Mouse (Mus musculus): ENCODE measurements around the gene Tbxa2r.

The Tbxa2r gene

DNA sequence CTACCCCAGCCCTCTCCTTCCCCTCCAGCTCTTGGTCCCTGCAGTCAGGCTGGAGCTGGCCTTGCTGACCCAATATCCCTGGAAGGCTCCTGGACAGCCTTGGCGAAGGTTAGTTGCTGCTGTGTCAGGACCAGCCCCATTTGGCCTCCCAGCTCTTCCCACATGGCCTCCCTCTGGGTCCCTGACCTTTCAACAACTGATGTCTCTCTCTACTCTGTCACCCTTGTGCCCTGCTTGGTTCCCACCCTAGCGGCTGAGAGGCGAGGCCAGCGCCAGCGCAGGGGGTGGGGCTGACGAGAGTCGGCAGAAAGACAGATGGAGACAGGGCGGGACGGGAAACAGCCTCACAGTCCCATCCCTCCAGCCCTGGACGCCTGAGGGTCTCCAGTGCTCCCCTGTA lies at the start of gene Tbxa2r:
Tbxa2r (plus strand) TSS at position 346 of the 400 bp plus-strand sequence.
- CTCF ChIA-PET: no interaction called here

GRCm38 (mm10) chr10:81279496-81279895 lies 49.0 kb upstream of the Tbxa2r start:
- CTCF ChIA-PET: no interaction called here

- CTCF ChIA-PET: interaction anchor here (0.7 kb wide), 1 partner anchor 12 kb away, joined by 3 read pairs; no protein-coding TSS in a partner anchor
Measured at GRCm38 (mm10) chr10:81284189-81284588, 44.3 kb upstream of the Tbxa2r start.

DNA sequence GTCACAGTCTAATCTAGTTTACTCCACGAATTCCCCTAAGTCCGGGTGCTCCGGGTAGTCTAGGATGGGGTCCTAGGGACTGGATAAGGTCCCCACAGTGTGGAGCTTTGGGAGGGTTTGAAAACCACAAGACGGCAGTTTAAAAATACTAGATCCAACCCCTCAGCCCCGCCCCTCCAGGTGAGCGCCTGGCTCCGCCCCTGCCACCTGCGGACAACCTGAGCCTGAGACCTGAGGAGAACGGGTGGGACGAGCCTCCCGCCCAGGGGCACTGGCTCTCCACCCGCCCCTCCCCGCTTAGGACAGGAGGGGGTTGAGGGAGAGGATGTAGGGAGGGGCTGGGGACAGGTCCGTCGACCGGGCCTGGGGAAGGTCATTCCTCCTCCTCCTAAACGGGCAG lies 43.8 kb upstream of the Tbxa2r start:
- CTCF ChIA-PET: interaction anchor here (0.7 kb wide), 1 partner anchor 11 kb away, joined by 3 read pairs; no protein-coding TSS in a partner anchor

- CTCF ChIA-PET: interaction anchor here (0.5 to 0.7 kb wide), 2 partner anchors 14 to 141 kb away, joined by 3 to 4 read pairs; no protein-coding TSS in a partner anchor
Measured at GRCm38 (mm10) chr10:81285694-81286450, 42.7 kb upstream of the Tbxa2r start.

DNA sequence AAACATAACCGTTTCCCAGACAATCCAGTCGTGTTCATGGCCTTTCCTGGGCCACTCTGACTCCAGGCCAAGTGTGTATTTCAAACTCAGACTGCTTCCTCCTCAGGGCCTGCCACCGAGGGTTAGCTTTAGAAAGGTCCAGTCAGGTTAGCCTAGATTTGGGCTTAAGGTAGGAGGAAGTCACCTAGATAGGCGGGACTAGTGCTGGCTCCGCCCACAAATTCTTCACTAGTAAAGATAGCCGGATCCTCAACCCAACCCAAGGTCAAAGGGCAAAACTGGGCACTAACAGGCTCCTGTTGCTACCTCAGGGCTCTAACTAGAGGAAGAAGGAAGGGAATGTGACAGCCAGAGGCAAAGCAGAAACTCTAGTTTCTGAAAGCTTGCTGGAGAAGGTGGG lies 41.9 kb upstream of the Tbxa2r start:
- CTCF ChIA-PET: no interaction called here

GRCm38 (mm10) chr10:81287513-81288157 lies 40.9 kb upstream of the Tbxa2r start:
- CTCF ChIA-PET: interaction anchor here (0.5 to 2.7 kb wide), 3 partner anchors 17 to 1237 kb away, joined by 5 to 15 read pairs (median 11); partner anchors contain the start of genes Apba3 and Mrpl54

DNA sequence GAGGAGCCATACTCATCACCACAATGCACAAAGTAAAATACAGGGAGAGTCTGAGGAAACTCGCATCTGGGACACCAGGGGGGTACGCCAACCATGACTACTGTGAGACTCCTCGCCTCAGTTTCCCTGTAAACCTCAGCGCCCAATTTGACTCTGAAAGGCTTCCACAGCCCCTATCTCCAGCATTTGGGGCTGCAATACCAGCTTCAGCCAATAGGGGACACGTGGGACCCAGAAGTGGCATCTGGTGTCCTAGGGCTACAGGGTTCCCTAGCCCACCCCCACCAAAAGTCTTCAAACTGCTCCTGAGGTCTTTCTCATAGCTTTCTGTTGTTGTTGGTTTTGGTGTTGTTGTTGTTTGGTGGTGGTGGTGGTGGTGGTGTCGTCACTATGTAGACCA lies 39.9 kb upstream of the Tbxa2r start:
- CTCF ChIA-PET: interaction anchor here (0.6 to 2.7 kb wide), 4 partner anchors 16 to 475 kb away, joined by 3 to 11 read pairs (median 5); partner anchors contain the start of genes Apba3 and Mrpl54

GRCm38 (mm10) chr10:81289278-81289677 lies 39.3 kb upstream of the Tbxa2r start:
- CTCF ChIA-PET: interaction anchor here (0.5 to 2.7 kb wide), 6 partner anchors 16 to 116 kb away, joined by 3 to 11 read pairs (median 5); partner anchors contain the start of genes Apba3 and Mrpl54

DNA sequence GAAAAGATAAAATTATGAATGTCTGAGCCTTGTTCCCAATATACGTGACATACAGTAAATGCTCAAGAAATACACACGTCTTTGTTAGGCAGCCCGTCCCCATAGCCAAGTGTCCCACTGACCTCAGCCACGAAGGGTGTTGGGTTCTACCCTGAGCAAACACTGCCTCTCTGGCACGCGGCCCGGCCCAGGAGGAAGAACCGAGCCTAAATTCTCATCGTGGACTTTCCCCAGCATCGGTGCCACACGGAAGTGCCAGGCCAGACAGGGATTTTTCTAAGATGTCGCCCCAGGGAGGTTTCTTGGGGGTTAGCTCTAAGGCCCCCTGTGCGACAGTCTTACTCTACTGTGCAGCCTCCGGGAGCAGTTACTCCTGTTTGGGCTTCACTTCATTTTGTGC lies 38.7 kb upstream of the Tbxa2r start:
- CTCF ChIA-PET: interaction anchor here (0.5 to 2.7 kb wide), 3 partner anchors 15 to 115 kb away, joined by 3 to 11 read pairs (median 4); no protein-coding TSS in a partner anchor

DNA sequence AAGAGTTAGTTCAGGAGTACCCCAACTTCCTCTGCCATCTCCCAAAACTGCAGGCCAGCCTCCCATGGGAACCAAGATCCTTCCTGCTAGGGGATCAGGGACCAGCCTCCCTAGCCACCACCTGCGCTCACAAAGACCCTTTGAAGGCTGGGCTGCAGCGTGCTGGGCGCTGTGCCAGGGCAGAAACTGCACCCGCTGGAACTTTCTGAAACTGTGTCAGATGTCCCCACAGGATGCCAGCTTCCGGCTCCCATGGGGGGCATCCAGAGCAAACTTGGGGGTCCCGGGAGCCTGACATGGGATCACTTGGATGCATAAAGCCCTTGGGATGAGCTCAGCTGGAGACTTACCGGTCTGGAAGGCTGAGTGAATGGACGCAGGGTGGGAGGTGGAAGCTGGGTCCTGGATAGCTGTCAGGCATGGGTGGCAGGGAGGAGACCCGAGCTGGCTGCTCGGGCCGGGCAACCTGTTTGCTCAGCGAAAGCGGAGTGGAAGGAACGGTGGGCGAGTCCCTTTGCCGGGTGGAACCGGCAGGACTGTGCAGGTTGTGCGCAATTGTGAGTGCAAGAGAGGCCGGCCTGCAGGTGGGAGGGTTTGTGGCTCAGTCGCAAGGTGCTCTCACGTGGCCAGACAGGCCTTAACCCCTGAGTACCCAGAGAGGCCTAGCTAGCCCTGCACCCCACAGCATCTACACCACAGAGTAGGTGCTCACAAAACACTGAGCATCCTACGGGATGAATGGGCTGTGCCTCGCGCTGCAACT lies 37.7 kb upstream of the Tbxa2r start:
- CTCF ChIA-PET: interaction anchor here (0.7 to 0.9 kb wide), 3 partner anchors 15 to 88 kb away, joined by 3 to 23 read pairs (median 13); no protein-coding TSS in a partner anchor

- CTCF ChIA-PET: interaction anchor here (0.7 to 1.8 kb wide), 3 partner anchors 10 to 249 kb away, joined by 3 to 13 read pairs (median 7); no protein-coding TSS in a partner anchor
Measured at GRCm38 (mm10) chr10:81291511-81292104, 36.9 kb upstream of the Tbxa2r start, which contains the start of gene Tjp3. Gene Tjp3 (minus strand): TSS chr10:81291581.

DNA sequence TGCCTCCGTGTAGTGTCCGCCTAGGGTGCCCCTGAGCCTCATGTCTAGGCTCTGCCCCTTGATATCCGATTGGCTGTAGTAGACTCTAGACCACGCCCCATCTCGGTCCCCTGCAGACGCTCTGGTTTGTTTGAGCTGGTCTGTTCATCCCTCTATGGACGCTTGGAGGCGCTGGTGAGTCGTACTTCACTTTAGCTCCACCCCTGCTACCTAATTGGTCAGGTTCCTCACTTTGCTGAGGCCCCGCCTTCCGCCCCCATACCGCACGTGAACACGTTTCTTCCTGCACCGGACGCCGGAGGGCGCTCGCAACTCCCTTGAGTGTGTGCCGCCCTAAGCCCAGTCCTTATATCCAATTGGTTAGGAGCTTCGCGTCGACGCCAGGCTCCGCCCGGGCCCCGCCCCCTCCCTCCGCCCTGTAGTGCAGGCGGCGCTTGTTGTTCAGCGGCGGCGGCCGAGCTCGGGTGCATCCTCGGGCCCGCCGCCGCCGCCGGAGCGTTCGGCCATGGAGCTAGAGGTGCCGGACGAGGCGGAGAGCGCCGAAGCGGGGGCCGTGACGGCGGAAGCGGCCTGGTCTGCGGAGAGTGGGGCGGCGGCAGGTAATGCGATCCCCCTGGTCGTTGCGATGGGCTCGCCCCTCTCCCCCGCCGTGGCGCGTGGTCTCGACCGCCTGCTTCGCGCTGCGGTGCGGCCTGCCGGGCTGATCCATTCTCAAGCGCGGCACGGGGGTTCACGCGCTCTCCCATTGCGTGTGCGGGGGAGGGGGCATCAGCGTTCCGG lies 35.8 kb upstream of the Tbxa2r start, which contains the start of gene Pip5k1c:
Pip5k1c (plus strand) TSS at position 410 of the 780 bp plus-strand sequence.
- CTCF ChIA-PET: interaction anchor here (0.6 to 1.8 kb wide), 4 partner anchors 9 to 25 kb away, joined by 3 to 7 read pairs (median 3); no protein-coding TSS in a partner anchor

DNA sequence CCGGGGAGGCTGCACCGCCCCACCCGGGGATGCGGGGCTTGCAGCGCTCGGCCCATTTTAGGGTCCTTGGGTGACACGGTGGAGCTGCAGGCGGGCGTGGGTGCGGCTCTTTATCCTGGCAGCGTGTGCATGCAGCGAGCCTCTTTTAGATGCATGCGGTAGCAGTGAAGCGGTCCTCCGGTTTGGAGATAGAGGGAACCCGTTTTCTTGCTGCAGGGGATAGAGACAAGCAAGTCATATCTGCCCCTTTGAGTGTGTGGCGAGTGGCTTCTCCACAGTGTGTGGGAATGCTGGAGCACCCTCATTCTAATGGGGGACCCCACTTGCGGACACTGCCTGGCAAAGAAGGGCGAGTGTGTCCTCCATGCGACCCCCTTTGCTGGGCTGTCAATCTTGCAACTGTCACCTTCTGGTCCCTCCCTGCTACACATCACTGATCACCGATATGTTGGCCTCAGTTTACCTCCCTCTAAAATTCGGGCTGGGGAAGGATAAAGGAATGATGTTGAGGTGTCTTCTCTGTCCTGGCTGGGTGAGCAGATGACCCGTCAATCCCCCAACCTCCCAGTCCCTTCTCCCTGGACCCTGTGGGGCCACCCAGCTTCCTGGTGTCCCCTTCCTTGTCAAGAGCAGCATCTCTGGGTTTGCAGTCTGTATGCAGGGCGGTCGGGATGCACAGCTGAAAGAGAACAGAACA lies 35.0 kb upstream of the Tbxa2r start:
- CTCF ChIA-PET: interaction anchor here (1.2 to 1.8 kb wide), 2 partner anchors 8 to 24 kb away, joined by 3 to 7 read pairs; no protein-coding TSS in a partner anchor

DNA sequence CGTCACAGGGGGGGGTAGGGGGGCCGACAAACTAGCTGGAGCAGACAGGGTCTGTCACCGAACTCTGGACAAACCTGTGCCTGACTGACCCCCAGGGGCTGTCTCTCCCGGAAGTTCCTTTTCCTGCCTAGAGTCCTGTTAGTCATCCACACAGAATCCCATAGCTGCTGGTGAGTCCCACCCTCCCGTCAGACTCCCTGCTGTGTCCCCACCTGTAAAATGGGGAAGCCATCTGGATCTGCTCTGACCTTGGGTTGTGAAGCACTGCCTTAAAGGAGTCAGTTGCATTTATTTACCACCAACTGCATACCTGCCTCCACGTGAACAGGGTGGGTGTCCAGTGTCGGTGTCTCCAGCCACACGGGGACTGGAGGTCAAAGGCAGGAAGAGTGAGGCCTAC lies 34.1 kb upstream of the Tbxa2r start:
- CTCF ChIA-PET: no interaction called here

DNA sequence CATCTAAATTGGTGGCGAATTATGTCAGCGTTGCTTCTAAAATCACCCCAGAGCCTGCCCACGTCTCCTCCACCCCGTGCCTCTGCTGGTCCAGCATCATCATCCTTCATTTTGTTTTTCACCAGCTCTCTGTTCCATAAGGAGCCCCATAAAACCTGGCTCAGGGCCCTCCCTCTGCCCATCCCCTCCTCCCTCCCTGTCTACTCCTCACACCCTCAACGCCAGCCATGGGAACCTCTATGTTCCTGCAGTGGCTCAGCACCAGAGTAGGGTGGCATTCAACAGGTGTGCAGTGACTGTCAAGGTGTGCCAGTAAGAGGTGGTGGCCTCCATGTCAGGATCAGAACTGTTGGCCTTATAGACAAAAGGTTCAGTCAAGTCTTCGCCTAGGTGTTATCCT lies 33.3 kb upstream of the Tbxa2r start:
- CTCF ChIA-PET: no interaction called here

DNA sequence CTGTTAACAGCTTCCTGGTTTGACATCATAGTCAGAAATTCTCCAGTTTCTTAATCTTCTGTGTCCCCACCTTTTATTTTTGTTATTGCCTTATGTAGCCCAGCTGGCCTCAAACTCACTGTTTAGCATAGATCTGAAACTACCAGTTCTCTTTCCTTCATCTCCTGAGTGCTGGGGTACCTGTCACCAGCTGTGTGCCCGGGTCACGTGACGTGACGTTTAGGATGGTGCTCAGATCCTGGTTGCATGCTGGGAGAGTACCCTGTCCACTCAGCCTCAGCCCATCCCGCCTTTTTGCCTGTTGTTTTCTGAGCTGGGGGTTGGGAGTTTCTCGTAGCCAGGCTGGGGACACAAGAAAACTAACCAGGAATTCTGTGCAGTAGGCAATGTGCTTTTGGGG lies 31.3 kb upstream of the Tbxa2r start:
- CTCF ChIA-PET: no interaction called here

- CTCF ChIA-PET: interaction anchor here (0.6 kb wide), 2 partner anchors 48 to 208 kb away, joined by 3 to 4 read pairs; no protein-coding TSS in a partner anchor
Measured at GRCm38 (mm10) chr10:81297845-81298244, 30.7 kb upstream of the Tbxa2r start.
